Mouse (Mus musculus): Measurements from ENCODE around the gene Thap4. TPM values are rescaled to one million over a fixed set of nuclear protein-coding genes. Genes with fewer than 3 reads are reported as not detected.
"Not testable (repeated sequence)": the region's sequence is repeated elsewhere in the genome, so short reads cannot be mapped to it uniquely, and the experiment has no call there.

Thap4 gene
- total RNA-seq, 2 experiments from 2014 or later = 14.0 to 19.5 TPM

DNA sequence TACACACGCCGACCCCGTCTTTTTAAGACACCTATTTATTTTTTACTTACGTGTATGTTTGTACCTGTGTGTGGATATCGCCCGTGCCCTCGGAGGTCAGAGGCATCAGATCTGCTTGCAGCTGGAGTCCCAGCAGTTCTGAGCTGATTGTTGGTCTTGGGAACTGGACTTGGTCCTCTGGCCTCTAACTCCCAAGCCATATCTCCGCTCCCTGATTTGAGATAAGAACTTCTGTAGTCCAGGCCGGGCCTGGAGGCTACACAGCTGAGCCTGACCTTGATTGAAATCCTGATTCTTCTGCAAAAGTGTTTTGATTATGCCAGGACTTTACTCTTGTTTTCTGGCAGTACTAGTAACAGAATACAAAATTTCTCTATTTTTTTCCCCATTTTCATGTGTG, 61.9 kb downstream of the Thap4 start:
- ATAC-seq (ENCODE audit: poor library complexity, severe bottlenecking) = no peak

DNA sequence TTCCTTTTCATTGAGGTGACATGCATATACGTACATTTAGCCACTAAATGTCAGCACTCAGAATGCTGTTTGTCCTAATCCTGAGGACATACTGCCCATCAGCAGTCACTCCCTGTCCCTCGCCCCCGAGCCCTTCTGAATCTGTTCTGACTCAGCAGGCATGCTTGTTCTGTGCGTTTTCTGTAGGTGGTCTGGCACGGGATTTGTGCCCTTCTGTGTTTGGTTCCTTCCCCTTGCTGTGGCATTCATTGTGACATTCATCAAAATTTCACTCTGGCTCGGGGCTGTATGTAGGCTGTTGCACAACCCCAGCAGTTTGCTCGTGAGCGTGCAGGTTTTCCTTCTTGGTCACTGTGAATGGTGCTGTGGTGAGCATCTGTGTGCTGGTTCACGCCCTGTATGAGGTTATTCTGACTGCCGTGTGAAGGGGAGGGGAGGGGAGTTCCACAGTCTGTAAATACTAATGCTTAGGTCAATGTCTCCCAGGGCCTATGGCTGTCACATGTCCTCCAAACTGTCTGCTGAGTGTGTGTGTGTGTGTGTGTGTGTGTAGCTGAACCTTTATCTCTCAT, 62.8 kb downstream of the Thap4 start:
- peak; percentile 73 for ATAC-seq (ENCODE audit: poor library complexity, severe bottlenecking)

DNA sequence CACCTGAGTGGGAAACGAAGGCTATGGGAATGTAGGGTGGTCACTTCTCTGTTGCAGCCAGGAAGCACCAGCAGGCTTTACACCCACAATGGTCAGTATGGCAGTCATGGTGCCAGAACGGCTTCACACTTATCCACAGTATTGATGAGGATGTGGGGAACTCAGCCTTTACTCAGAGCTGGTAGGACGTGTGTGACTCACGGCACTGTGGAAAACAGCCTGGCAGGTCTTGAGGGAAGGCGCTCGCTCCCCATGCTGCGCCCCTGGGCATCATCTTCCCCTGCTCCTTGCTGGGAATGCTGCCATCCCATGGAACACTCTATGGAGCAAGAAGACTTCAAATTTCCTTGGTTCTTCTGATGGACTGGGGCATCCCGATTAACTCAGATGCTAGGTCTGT, 63.6 kb downstream of the Thap4 start:
- no peak for ATAC-seq (ENCODE audit: poor library complexity, severe bottlenecking)

DNA sequence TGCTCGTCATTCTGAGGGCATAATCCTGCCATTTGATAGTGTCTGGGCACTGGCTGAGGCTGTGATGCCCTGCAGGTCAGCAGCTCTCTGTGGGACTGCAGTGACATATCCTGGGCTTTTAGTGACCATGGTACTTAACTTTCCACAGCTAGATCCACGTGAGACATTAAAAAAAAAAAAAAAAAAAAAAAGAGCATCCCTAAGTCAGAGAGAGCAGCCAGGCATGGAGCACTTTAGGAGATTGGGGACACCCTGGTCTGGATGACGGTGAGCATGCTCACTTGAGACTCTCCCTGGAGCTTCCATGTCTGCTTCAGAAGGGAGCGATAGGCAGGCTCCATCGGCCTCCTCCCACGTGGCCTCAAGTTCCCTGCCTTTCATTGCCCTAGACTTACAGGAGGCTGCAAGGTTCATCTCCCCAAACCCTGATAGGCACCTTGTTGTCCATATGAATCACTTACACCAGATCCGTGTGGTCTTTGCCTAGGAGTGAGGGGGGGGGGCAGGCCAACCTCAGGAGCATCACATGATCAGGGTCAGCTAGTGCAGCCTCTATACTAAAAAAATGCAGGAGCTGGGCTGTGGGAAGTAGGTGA, 64.7 kb downstream of the Thap4 start:
- ATAC-seq (ENCODE audit: poor library complexity, severe bottlenecking) = no peak

DNA sequence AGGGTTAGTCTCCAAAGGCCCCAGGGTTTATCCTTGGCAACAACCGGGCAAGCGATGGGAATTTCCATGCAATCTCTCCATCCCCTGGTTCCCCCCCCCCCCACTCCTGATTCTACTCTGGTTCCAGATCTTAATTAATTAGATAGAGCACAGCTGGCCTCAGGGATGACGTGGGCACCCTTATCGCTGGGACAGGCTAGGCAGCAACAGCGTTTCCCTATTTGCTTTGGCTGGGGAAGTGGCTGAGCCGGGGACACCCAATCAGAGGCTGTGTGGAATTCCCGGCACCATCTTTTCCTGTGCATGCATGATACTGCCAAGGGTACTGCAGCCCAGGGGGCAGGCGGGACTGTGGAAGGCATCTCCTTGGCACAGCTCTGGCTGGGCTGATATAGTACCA, 66.5 kb downstream of the Thap4 start:
- ATAC-seq (ENCODE audit: poor library complexity, severe bottlenecking) = no peak

DNA sequence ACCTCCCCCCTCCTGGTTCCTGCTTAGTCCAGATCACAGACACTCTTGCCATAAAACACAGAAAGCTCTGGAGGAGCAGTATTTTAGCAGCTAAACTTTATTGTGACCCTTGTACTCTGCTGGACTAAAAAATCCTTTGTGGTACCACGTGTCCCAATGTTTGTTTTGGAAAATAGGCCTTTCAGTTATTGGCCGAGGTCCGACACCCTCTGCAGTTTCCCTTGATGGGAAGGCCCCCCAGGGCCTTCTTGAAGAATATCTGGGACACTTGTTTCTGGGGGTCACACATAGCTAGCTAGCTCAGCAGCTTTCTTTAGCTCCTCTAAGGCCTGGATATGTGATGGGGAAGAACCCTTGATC, 67.7 kb downstream of the Thap4 start:
- ATAC-seq (ENCODE audit: poor library complexity, severe bottlenecking) = no peak

DNA sequence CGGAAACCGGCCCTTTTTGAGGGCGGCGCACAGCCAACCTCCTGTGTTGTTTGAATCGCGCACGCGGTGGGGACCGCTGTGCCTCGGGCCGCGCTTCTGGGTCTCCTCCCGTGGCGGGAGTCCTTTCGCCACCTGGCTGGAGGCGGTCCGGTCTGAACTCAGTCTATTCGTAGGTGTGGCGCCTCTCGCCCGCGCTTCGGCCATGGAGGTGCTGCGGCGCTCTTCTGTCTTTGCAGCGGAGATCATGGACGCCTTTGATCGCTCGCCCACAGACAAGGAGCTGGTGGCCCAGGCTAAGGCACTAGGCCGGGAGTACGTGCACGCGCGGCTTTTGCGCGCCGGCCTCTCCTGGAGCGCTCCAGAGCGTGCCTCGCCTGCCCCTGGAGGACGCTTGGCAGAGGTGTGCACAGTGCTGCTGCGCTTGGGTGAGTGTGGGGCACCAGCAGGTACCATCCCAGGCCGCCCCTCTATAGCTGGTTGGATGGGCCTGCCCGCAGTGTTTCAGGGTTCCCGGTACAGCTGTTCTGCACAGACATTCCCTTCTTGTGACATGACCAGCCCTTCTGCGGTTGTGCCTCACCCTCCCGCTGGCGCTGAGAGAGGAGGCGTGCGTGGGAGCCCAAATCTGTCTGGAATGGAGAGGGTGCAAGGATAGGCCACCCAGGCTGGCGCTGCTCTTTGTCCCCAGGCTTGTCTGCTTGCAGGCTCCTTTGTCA, 68.3 kb downstream of the Thap4 start:
- ATAC-seq (ENCODE audit: poor library complexity, severe bottlenecking) = peak; percentile 30; the same call in 1 of the 2 replicates

DNA sequence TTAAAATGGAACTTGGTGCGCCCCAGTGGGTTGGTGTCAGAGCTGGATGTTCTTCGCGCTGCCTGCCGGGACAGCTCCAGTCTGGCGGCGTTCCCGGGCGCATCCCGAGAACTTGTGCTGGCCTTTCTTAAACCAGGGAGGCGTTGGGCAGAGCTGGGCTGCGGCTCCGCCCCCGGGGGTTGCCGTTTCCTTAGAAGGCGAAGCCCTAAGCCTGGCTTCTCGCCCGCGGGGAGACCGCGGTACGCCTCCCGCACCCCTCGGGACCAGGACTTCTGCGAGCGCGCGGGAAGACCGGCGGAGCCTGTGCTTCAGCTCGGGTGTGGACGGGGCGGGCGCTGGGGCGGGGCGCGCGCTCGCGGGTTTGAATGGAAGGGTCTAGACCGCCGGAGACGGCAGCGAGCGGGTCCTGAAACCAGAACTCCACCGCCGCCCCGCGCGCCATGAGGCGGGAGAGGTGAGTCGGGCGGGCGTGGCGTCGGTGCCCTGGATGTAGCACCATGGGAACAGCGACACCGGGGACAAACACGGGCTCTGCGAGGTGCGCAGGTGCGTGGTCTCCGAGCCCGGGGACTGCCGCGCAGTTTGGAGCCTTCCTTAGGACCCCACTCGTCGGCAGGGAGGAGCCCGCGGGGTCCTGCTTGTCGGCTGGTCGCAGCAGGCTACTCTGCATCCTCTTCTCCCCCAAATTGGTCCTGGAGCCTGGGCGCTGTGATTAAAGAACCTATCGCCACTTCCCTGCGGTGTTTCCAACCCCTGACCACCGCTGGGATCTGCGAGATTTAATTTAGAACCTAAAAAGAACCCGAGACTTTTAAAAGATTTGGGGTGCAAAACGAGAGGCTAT, 69.0 kb downstream of the Thap4 start, which contains the start of gene Bok:
TSS of gene Bok (plus strand) at position 260 of the 844 bp plus-strand sequence.
- ATAC-seq (ENCODE audit: poor library complexity, severe bottlenecking) = 0 out of 2 replicates have a peak, but pooled peaks have one; percentile 18

DNA sequence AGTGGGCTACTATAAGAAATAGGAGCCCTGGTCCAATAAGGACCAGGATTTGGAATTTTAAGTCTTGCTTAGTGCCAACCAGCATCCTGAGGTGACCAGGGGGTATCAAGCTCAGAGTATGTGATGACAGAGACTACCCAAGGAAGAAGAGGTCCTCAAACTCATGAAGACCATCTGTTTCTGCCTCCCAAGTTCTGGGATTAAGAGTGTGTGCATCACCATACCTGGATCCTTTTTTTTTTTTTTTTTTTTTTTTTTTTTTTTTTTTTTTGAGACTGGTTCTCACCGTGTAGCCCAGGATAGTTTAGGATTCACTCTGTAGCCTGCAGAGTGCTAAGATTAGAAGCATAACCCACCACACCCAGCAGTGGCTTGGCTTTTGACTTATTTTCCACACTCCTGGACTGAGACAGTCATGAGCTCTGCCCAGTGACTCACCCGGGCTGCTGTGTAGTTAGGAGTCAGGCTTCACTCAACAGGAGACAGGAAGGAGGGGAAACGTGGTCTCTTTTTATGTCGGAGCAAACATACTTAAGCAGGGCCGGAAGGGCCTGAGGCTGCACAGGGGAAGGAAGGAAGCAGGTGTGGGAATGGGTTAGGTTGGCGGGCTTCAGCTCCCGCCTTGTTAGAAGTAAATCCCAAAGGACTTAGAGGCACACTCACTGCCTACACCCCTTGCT, 74.6 kb downstream of the Thap4 start:
- ATAC-seq (ENCODE audit: poor library complexity, severe bottlenecking) = no peak

DNA sequence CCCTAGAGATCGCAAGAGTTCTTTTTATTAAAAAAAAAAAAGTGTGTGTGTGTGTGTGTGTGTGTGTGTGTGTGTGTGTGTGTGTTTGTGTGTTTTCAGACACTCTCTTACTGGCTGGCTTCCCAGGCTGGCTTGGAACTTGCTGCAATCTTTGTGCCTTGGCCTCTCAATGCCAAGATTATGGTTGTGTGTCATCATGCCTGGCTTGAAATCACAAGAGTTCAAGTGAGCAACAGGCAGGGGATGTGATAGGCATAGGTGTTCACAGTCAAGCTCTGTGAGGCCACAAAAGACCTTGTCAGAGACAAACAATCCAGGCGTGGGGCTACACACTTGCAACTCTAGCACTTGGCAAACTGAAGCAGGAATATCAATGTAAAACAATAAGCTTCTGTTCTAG, 76.3 kb downstream of the Thap4 start:
- ATAC-seq (ENCODE audit: poor library complexity, severe bottlenecking) = no peak

DNA sequence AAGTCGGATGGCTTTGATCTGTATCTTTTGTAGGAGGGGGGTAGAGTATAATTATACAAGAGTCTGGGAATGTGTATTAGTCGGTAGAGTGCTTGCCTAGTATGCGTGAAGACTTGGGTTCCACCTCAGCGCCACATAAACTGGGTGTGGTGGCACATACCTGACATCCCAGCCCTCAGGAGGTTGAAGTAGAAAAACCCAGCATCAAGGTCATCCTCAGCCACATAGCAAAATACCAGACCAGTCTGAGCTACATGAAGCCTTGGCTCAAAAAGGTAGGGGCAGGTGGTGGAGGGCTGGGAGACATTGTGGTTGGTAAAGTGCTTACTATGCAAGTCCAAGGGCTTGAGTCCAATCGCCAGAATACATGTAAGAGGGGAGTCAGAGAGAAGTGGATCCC, 82.0 kb downstream of the Thap4 start:
- no peak for ATAC-seq (ENCODE audit: poor library complexity, severe bottlenecking)

DNA sequence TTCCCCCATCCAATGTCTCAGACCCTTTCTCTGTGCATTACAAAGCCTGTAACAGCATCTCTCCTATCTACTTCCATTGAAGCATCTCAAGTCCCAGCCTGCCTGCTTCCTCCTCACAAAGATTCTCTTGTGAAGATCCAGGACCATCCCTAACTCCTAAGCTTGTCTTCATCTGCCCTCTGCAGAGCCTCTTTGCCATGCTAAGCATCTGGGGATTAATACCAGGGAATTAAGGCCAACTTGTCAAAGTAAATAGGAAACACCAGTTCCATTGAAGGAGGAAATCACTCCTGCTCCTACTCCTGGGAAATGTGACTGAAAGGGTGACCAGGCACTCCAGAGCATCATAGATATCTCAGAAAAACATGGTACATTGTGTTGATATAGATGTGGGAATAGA, 84.7 kb downstream of the Thap4 start:
- no peak for ATAC-seq (ENCODE audit: poor library complexity, severe bottlenecking)

DNA sequence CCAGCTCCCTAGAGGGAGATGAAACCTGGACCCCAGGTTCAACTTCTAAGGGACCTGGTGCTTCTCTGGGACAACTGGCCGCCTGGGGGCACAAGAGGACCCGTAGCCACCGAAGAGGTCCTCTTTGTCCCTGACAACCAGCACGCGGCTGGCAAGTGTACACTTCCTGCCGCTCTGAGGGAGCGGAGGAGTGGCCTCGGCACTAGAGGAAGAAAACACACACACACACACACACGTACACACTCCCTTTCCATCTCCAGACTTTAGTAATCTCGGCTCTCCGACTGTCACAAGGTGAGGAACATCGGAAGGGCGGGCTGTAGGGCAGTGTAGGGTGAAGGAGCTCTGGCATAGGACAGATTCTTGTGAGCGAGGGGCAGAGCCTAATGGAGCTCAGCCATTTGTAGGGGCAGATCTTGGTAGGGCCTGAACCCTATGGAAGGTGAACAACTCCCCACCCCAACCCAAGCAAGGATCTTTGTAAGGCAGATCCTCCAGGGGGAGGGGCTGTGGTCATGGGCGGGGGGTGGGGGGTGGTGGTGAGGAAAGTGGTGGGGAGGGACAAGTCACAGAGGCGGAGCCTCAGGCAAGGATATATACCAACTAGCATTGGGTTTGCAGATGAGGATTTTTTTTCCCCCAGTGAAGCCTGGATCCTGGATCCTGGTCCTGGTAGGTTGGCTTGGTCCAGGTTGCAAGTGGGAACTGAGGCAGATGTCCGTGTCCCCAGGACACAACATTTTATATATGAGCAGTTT, 85.7 kb downstream of the Thap4 start:
- ATAC-seq (ENCODE audit: poor library complexity, severe bottlenecking) = peak; percentile 97

DNA sequence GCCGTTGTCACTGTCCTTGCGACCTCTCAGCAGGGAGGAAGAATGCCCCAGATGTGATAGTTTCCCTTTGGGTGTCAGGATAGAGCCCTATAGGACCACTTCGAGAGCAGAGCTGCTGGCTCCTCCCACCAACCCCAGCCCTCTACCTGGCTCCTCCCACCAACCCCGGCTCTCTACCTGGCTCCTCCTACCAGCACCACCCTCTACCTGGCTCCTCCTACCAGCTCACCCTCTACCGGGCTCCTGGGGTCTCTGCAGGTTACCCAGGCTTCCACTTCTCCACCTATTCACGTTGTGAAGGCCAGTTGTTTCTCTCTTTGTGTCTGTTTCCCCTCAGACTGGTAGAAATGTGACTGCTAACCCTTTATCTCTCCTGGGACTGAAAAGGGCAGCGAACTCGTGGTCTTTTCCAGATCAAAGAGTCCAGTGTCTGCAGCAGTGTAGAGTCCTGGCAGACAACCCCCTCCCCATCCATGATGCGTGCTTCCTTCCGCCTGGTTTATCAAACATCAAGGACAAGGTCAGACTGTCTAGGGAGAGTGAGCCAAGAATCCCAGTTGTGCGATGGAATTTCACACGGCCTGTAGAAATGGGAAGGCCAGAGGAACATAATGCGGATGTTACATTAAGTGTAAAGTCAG, 86.8 kb downstream of the Thap4 start:
- ATAC-seq (ENCODE audit: poor library complexity, severe bottlenecking) = peak; percentile 36

DNA sequence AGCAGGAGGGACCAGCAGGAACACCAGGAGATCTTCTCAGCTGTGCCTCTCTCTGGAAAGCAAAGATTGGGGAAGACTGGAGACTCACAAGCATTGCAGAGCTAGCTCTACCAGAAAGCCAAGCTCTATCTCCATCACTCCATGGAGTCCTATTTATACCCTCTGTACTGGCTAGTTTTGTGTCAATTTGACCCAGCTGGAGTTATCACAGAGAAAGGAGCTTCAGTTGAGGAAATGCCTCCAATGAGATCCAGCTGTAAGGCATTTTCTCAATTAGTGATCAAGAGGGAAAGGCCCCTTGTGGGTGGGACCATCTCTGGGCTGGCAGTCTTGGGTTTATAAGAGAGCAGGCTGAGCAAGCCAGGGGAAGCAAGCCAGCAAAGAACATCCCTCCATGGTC, 96.1 kb downstream of the Thap4 start, which contains the start of gene Stk25:
TSS of gene Stk25 (minus strand) at position 101 of the 400 bp plus-strand sequence.
- ATAC-seq (ENCODE audit: poor library complexity, severe bottlenecking) = not testable (repeated sequence)

DNA sequence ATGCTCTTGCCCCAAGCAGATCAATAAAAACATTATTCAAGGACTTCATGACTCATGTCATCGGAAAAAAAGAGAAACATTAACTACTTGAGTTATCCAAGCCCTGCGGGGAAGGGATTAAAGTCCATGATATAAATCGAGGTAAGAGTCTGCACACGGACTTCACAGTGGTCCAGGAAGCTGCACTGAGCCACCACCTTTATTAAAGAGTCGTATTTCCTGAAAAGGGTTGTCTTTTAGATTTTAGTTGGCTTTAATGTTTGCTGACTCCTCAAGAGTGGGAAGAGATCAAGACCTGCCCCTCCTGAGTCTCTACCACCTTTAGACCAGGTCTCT, 97.7 kb downstream of the Thap4 start:
- no peak for ATAC-seq (ENCODE audit: poor library complexity, severe bottlenecking)

DNA sequence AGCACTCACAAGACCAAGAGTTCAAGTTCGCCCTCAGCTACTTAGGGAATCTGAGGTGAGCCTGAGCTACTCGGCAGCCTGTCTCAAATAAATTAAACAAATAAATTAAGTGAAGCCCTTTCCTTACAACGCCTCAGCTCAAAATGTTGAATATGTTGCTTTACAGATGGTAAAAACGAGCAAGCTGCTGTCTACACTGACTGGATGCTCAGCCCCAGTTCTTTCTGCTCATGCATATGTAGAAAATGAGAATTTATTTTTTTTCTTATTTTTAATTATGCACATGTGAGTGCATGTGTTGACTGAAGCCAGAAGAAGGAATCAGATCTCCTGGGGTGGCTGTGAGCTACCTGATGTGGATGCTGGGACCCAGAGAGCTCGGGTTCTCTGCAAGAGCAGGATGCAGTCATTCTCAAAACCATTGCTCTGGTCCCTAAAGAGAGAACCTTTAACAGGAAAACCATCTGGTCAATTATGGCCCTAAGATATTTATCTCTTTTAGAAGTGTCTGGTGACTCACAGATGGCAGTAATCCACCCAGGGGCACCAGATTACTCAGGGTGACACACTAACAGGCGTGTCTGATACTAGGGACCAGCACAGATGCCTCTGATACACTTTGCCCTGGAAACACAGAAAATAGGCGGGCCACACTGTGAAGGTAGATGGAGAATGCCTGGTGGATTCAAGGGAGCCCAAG, 98.2 kb downstream of the Thap4 start:
- ATAC-seq (ENCODE audit: poor library complexity, severe bottlenecking) = no peak

DNA sequence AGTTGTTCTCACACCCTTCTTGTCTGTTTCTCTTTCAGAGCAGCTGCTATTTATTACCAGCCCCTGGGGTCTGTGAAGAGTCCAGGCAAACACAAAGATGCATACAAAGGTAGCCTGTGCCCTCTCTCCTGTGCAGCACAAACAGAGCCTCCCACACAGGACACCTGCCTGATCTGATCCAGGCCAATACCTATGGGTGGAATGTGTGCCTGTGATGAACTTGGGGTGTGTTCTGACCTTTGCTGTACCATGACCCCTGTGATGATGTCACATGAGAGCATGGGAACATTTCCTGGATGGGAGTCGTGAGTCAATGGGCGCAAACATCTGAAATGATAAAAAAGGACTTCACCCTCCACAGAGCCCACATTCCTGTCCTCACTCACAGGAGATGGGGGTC, 99.9 kb downstream of the Thap4 start:
- no peak for ATAC-seq (ENCODE audit: poor library complexity, severe bottlenecking)

DNA sequence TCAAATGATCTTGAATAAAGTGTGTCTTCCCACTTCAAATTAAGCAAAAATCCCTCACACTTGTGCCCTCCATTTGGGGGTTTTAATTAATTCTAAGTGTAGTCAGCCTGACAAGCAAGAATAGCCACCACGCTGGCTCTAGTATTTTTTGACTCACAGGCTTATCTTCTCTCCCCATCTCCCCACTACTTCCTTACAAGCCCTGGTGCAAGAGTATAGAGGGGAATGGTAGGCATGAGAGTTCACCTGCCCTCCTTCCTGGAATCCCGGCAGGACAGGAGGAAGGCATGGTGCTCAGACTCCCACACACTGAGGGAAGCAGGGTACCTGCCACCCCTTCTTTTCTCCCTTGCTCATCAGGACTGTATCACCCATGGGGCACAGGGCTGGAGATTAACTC, 100.4 kb downstream of the Thap4 start:
- ATAC-seq (ENCODE audit: poor library complexity, severe bottlenecking) = no peak
